Mouse (Mus musculus) frontal cortex, postnatal 36 days (tissue): ENCODE results near the gene Ncor2.
"Not testable (repeated sequence)": the region's sequence is repeated elsewhere in the genome, so short reads cannot be mapped to it uniquely, and the experiment has no call there.

Experiments used
- DNase-seq, 2 experiments: peaks; one replicate each; pipeline ENCODE4 v3.0.0; 2022; ENCODE audit warnings: low spot score in 2 of 2

Gene Ncor2

GRCm38 (mm10) chr5:125179007-125179734 is at the start of gene Ncor2:
Ncor2 (minus strand) TSS chr5:125179219.
- peak; percentile 71 to 77 for DNase-seq

GRCm38 (mm10) chr5:125227699-125228098 is 48.7 kb upstream of the Ncor2 start:
- no peak for DNase-seq

DNA sequence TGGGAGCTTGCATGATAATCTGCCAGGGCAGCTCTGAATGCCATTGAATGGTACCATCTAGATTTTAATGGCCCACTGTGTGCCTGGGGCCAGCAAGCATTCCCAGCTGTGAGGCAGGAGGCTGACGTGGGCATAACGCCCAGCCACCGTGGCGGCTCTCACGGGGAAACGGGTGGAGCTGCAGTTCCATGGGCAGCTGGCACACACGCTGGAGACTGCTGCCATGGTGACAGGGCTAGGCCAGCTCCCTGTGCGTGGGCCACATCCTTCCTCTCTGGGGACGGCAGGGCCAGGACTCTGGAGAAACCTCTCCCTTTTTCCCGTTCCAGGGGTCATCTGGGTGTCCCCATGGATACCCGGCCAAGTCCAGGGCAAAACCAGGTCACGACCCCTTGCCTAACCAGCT is 47.2 kb upstream of the Ncor2 start:
- DNase-seq, result peak; percentile 85 to 91

DNA sequence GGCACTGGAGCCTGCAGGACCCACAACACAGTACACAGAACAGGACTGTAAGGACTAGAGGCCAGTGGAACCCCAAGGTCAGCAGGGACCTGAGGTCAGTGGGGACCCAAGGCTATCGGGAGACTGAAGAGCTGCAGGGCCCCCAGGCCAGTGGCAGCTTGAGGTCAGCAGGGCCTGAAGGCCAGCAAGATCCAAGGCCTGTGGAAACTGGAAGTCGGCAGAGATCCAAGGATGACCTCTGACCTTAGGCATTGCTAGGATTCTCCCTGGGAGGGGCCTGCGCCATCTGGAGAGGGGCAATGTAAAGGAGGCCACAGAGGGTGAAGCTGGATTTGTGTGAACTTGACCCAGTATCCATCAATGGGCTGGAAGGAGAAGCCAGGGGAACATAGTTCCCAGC is 45.9 kb upstream of the Ncor2 start:
- DNase-seq, result no peak

DNA sequence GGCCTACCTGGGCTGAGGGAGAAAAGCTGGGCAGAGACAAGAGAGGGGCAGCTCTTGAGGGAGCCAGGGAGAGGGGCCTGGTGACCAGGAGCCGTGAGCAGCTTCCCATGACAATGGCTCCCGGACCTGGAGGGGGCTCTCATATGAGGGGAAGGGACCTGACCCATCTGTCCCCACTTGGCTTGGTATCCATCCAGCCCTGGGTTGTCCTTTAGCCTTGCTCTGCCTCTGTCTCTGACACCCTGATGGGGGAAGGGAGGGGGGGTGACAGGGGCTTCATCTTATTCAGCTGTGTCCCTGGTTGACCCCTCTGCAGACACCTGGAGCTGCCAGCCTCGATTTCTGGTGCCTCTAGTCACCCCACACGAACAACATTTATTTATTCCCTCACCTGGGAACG is 44.9 kb upstream of the Ncor2 start:
- no peak for DNase-seq

GRCm38 (mm10) chr5:125222706-125223105 is 43.7 kb upstream of the Ncor2 start:
- DNase-seq, result peak in 1 of 2 experiments; percentile 60

- DNase-seq, result peak; percentile 67 to 76
Measured at GRCm38 (mm10) chr5:125221868-125222267, 42.8 kb upstream of the Ncor2 start.

DNA sequence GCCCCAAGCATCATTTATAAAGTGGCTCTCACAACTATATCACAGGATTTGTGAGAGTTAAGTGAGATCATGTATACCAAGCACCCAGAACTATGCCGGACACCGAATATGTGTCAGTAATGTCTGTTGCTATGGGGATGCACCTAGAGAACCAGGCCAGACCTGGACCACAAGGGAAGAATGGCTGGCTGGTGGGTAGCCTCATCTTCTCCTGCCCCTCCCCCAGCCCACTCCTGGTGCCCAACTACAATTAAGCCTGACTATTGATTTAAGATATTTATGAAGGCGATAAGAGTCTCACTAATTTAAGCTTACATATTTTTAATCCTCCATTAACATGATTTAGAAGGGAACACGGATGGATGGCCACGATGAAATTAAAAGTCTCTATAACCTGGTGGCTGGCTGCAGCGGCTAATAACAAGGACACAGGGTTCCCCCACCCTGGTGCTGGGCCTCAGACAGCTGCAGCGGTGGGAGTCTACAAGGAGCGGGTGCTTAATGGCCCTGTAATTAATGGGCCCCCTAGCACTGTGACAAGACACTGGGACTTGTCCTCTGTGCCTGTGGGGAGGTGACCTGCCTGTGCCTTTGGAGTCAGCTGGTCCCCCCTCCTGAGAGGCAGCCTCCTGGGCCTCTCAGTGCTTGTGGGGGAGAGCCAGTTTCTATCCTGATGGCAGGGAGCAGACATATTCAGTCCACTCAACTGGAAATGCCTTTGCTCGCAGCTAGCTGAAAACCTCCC is 38.6 kb upstream of the Ncor2 start:
- no peak for DNase-seq

DNA sequence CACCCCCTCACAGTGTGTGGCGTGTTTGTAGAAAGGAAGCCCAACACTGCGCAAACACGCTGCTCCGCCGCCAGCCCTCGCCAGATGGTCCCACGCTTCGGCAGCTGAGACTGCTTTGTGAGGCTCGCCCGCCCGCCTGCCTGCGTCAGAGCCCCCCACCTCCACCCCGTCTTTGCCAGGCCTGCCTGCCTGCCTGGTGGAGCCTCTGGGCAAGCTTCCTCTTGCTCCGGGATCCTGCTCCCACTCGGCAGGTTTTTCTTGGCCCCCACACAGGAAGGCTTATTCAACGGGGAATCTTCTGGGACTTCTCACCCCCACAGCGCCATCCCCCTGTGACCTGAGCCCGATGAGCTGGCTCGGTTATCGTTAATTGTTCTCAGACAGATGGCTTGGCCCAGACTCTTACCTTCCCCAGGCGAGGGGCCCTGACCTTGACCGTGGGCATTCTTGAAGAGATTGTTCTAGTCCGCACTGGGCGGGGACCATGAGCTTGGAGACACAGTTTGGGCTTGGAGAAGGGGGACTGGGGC is 37.0 kb upstream of the Ncor2 start:
- peak; percentile 90 to 93 for DNase-seq

- DNase-seq, result peak in 1 of 2 experiments; percentile 36
Measured at GRCm38 (mm10) chr5:125215346-125215929, 36.4 kb upstream of the Ncor2 start.

DNA sequence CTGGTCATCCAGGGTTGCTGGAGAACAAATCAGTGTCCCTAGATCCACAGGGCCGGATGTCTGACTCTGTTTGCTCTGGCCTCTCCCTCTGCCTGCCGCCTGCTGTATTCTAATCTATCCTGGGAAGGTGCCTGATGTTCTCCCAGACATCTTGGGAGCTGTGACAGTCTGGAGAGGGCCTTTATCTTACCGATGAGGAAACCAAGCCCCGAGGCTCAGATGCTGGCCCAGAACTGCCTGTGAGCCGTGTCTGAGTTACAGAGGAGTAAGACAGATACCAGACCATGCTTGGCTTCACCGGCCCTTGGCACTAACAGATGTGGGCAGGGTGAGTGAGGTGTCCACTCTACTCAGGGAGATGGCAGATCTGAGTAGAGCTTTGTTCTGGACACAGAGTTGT is 35.0 kb upstream of the Ncor2 start:
- DNase-seq, result no peak

- DNase-seq, result not testable (repeated sequence)
Measured at GRCm38 (mm10) chr5:125204910-125205309, 25.9 kb upstream of the Ncor2 start.

DNA sequence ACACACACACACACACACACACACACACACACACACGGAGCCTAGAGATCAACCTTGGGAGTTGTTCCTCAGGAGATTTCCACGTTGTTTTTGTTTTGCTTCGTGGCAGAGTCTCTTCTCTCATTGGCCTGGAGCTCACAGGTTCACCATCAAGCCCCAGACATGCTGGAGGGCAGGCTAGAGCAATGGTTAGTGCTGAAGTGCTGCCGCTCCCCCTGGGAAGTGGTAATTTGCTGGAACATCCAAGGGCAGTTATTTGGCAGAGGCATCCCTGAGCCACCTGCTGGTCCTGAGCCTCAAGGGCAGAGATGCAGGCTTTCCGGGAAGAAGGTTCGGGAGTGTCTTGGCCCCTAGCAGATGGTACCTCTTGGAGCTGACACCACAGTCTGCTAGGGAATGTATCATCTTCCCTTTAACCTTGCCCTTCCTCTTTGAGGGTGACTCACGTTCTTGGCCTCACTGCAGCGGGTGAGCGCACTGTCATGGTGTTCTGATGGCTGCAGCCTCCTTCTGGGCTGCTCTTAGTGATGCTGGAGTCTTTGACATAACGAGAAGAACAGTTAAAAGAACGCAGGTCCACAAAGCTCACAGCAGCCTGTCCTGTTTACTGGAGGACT is 25.3 kb upstream of the Ncor2 start:
- DNase-seq, result no peak

- DNase-seq, result peak; percentile 45 to 55
Measured at GRCm38 (mm10) chr5:125203759-125204158, 24.7 kb upstream of the Ncor2 start.

DNA sequence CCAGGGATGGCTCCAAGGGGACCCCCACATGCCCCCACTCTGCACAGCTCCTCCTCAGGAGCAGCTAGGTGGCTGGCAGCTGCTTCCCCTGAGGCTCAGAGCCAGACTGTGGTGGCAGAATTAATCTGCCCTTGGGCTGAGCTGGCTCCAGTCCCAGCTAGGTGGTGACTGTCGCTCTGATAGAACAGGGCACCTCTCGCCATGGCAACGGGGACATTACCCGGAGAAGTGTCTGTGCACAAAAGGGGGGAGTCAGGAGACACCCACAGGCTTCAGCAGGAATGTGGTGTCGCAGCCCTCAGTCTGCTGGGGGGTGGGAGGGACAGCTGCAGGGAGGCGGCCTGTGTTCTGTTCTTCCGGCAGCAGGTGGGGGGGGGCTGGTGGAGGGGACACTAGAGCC is 24.1 kb upstream of the Ncor2 start:
- peak; percentile 60 to 65 for DNase-seq

DNA sequence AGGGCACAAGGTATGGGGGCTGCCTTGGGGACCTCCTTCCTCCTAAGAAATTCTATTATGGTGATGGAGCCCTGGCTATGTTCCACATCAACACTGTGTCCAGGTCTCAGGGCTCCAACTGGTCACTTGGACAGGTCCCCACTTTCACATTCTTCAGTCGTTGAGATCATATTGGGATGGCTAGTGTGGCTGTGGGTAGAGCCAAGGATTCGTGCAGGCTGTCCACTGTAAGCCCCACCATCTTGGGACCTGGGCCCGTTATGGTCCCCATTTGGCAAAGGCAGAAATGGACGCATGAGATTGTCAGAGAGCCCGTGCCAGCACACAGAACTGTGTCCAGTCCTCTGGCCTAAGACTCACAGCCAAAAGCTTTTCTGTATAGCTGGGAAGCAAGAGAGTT is 23.1 kb upstream of the Ncor2 start:
- no peak for DNase-seq

DNA sequence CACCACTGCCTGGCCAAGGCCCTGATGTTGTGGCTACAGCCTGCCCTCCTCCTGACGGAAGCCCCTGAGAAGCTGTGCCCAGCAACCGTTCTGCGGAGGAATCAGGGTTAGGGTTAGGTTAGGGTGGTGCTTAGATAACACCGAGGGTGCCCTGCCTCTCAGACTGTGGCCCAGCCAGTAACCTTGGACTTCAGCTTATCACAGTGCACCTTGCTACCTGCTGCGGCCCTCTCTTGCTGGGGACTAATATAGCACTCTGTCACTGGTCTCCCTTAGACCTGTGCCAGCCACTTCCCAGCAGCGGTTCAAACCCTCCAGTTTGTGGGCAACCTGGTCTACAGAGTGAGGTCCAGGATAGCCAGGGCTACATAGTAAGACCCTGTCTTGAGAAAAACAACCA is 20.1 kb upstream of the Ncor2 start:
- no peak for DNase-seq

GRCm38 (mm10) chr5:125197325-125197724 is 18.3 kb upstream of the Ncor2 start:
- DNase-seq, result not testable (repeated sequence)

DNA sequence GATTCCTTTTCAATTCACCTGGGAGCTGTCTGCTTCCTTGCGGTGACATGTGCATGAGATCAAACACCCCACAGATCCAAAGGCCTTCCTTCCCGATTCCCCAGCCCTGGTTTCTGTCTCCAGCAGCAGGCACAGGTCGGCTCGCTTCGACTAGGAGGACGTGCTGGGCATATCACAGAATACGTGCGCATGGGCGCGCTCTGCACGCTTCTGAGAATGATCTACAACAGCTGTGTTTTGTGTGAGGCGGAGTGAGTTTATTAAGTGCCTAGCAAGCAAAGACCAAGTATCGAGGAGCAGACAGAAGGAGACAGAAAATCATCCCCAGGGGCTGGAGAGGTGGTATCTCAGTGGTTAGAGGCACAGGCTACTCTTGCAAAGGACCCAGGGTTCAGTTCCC is 17.0 kb upstream of the Ncor2 start:
- DNase-seq, result no peak

DNA sequence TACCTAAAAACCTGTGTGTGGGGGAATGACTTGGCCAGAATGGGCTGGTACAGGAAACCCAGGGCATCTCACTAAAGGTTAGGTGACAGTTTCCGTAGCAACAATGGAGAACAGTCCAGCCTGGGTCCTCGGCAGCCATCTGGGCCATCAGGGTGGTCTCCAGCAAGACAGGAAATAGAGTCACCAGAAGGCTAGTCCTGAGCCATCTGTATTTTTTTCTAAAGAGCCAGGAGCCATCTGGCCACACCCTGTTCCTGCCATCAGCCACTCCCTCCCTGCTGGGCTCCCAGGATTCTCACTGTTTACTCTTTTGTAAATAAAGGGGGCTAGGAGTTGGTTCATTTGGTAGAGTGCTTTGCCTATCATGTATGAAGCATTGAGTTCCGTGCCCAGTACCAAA is 16.1 kb upstream of the Ncor2 start:
- no peak for DNase-seq

GRCm38 (mm10) chr5:125193478-125194439 is 14.7 kb upstream of the Ncor2 start:
- peak in 1 of 2 experiments; percentile 51 for DNase-seq
